Mouse (Mus musculus) heart, embryonic 11.5 days (tissue): ENCODE measurements at regions not wholly inside any gene's neighbourhood (a gene's known extent, or its start where the extent isn't known, plus 50 kb on each side); places are given as distances from the start of the nearest gene placed in this dataset.

ENCODE experiments used
- ATAC-seq: fragments of 200-750 bp; cut with Nextera tagmentation; replicated peaks from 2 replicates; pipeline ENCODE4 v1.8.0; 2017; ENCODE audit warnings: moderate library complexity; ENCODE audit not compliant: insufficient number of reproducible peaks, low FRiP score, low TSS enrichment
- H3K27ac ChIP-seq: fragments of 300-500 bp; sonication (generic); 2 replicates; pipeline ENCODE4 v1.5.1; 2014; ENCODE audit warnings: mild to moderate bottlenecking, low read depth, low read length
- H3K27me3 ChIP-seq: fragments of 300-500 bp; sonication (generic); 2 replicates; pipeline ENCODE4 v1.6.1; 2014; ENCODE audit warnings: mild to moderate bottlenecking, low read length, mixed read lengths; ENCODE audit not compliant: control insufficient read depth, insufficient read depth
- H3K36me3 ChIP-seq: fragments of 300-500 bp; sonication (generic); 2 replicates; pipeline ENCODE4 v1.6.1; 2014; ENCODE audit warnings: mild to moderate bottlenecking, low read length, moderate library complexity, mixed read lengths; ENCODE audit not compliant: control insufficient read depth, insufficient read depth
- H3K4me1 ChIP-seq: fragments of 300-500 bp; sonication (generic); 2 replicates; pipeline ENCODE4 v1.6.1; 2014; ENCODE audit warnings: low read length; ENCODE audit not compliant: control insufficient read depth, insufficient read depth
- H3K4me2 ChIP-seq: fragments of 300-500 bp; sonication (generic); 2 replicates; pipeline ENCODE4 v1.6.1; 2014; ENCODE audit warnings: mild to moderate bottlenecking, moderate library complexity
- H3K4me3 ChIP-seq: fragments of 300-500 bp; sonication (generic); 2 replicates; pipeline ENCODE4 v1.5.1; 2014; ENCODE audit warnings: low read depth, low read length
- H3K9ac ChIP-seq: fragments of 300-500 bp; sonication (generic); 2 replicates; pipeline ENCODE4 v1.6.1; 2014; ENCODE audit warnings: mild to moderate bottlenecking, low read depth, low read length, moderate library complexity
- H3K9me3 ChIP-seq: fragments of 300-500 bp; sonication (generic); replicated peaks from 2 replicates; pipeline ENCODE4 v1.6.1; 2016; ENCODE audit warnings: low read length; ENCODE audit not compliant: control insufficient read depth
- WGBS: fragments of 180-500 bp; shearing (Covaris S2); extraction: QIAGEN DNeasy Blood & Tissue Kit; methylation state at CpG from one replicate; pipeline ENCODE4 v1.1.7; 2014; ENCODE audit not compliant: insufficient replicate concordance; 5-methylcytosine and 5-hydroxymethylcytosine counted together

GRCm38 (mm10) chr8:56884195-56884594 lies 333.3 kb downstream of the Fbxo8 start:
- Histone ChIP-seq H3K9ac (no peak overlapping the region), H3K4me3 (no peak overlapping the region), H3K27me3 (no peaks in the 10 kb centered on the region), H3K9me3 (no peaks in the 10 kb centered on the region), H3K4me2 (no peak overlapping the region), H3K27ac (no peak overlapping the region; the same call in 1 of the 2 replicates), H3K36me3 (no peaks in the 10 kb centered on the region), H3K4me1 (peaks cover 4% of the 10 kb centered on the region; the same call in 1 of the 2 replicates)
- WGBS = 6% methylated on average over 1 of the region's 1 CpGs
- no peak for ATAC-seq

- no peak overlapping the region for H3K9ac ChIP-seq
- no peaks in the 10 kb centered on the region for H3K4me1 ChIP-seq
- no peaks in the 10 kb centered on the region for H3K27me3 ChIP-seq
- 38% methylated on average over 3 of the region's 3 CpGs for WGBS
- H3K27ac ChIP-seq = 0 out of 2 replicates have a peak overlapping the region, but pooled peaks have one; percentile 3
- H3K36me3 ChIP-seq = no peaks in the 10 kb centered on the region
- no peak for ATAC-seq
- H3K9me3 ChIP-seq = no peaks in the 10 kb centered on the region
- no peak overlapping the region for H3K4me3 ChIP-seq
- H3K4me2 ChIP-seq = no peak overlapping the region
Measured at GRCm38 (mm10) chr8:56893638-56894037, 342.7 kb downstream of the Fbxo8 start.

- H3K4me1 ChIP-seq = peaks cover 3% of the 10 kb centered on the region; the same call in 1 of the 2 replicates
- no peaks in the 10 kb centered on the region for H3K9me3 ChIP-seq
- H3K4me2 ChIP-seq = no peak overlapping the region
- no peak overlapping the region for H3K4me3 ChIP-seq
- no peak overlapping the region for H3K27ac ChIP-seq
- H3K9ac ChIP-seq = no peak overlapping the region
- 71% methylated on average over 5 of the region's 5 CpGs for WGBS
- ATAC-seq = no peak
- no peaks in the 10 kb centered on the region for H3K27me3 ChIP-seq
- H3K36me3 ChIP-seq = no peaks in the 10 kb centered on the region
Measured at GRCm38 (mm10) chr8:56915362-56915761, 364.5 kb downstream of the Fbxo8 start.

- no peak for ATAC-seq
- no peak overlapping the region for H3K4me2 ChIP-seq
- H3K9ac ChIP-seq = no peak overlapping the region
- H3K4me3 ChIP-seq = no peak overlapping the region
- peaks cover 3% of the 10 kb centered on the region; the same call in 1 of the 2 replicates for H3K4me1 ChIP-seq
- no peaks in the 10 kb centered on the region for H3K36me3 ChIP-seq
- H3K9me3 ChIP-seq = no peaks in the 10 kb centered on the region
- 87% methylated on average over 5 of the region's 5 CpGs for WGBS
- H3K27ac ChIP-seq = no peak overlapping the region
- no peaks in the 10 kb centered on the region for H3K27me3 ChIP-seq
Measured at GRCm38 (mm10) chr8:56915989-56916388, 365.1 kb downstream of the Fbxo8 start.

- Histone ChIP-seq H3K4me3 (no peak overlapping the region), H3K9me3 (no peaks in the 10 kb centered on the region), H3K4me2 (peak overlapping the region; percentile 27), H3K27me3 (no peaks in the 10 kb centered on the region), H3K36me3 (no peaks in the 10 kb centered on the region), H3K9ac (no peak overlapping the region), H3K27ac (0 out of 2 replicates have a peak overlapping the region, but pooled peaks have one; percentile 50), H3K4me1 (peaks cover 13% of the 10 kb centered on the region)
- 2% methylated on average over 1 of the region's 1 CpGs for WGBS
- peak; percentile 76 for ATAC-seq
Measured at GRCm38 (mm10) chr8:56924724-56925123, 373.8 kb downstream of the Fbxo8 start.

- ATAC-seq = 0 out of 2 replicates have a peak, but pooled peaks have one; percentile 69
- H3K4me3 ChIP-seq = no peak overlapping the region
- H3K9me3 ChIP-seq = no peaks in the 10 kb centered on the region
- H3K4me1 ChIP-seq = peaks cover 19% of the 10 kb centered on the region
- no peak overlapping the region for H3K27ac ChIP-seq
- no peaks in the 10 kb centered on the region for H3K27me3 ChIP-seq
- 70% methylated on average over 1 of the region's 1 CpGs for WGBS
- H3K4me2 ChIP-seq = no peak overlapping the region
- no peak overlapping the region for H3K9ac ChIP-seq
- no peaks in the 10 kb centered on the region for H3K36me3 ChIP-seq
Measured at GRCm38 (mm10) chr8:56927166-56927565, 376.3 kb downstream of the Fbxo8 start.

GRCm38 (mm10) chr8:56929076-56929475 lies 378.2 kb downstream of the Fbxo8 start:
- no peak overlapping the region for H3K4me2 ChIP-seq
- H3K9me3 ChIP-seq = no peaks in the 10 kb centered on the region
- no peak overlapping the region for H3K4me3 ChIP-seq
- ATAC-seq = no peak
- no peak overlapping the region for H3K27ac ChIP-seq
- peaks cover 24% of the 10 kb centered on the region for H3K4me1 ChIP-seq
- H3K9ac ChIP-seq = no peak overlapping the region
- H3K36me3 ChIP-seq = no peaks in the 10 kb centered on the region
- no peaks in the 10 kb centered on the region for H3K27me3 ChIP-seq
- WGBS = 81% methylated on average over 6 of the region's 6 CpGs

- Histone ChIP-seq H3K4me2 (peak overlapping the region; percentile 42), H3K9ac (0 out of 2 replicates have a peak overlapping the region, but pooled peaks have one; percentile 3), H3K27ac (no peak overlapping the region)
Measured at GRCm38 (mm10) chr8:56932421-56932820, 381.5 kb downstream of the Fbxo8 start.

GRCm38 (mm10) chr8:56962186-56962585 lies 358.6 kb upstream of the Hand2 start:
- WGBS = 54% methylated on average over 7 of the region's 7 CpGs
- no peaks in the 10 kb centered on the region; the same call in 1 of the 2 replicates for H3K4me1 ChIP-seq
- ATAC-seq = no peak
- no peak overlapping the region for H3K4me2 ChIP-seq
- H3K9ac ChIP-seq = no peak overlapping the region
- H3K27ac ChIP-seq = no peak overlapping the region
- H3K36me3 ChIP-seq = no peaks in the 10 kb centered on the region
- no peak overlapping the region for H3K4me3 ChIP-seq
- no peaks in the 10 kb centered on the region for H3K27me3 ChIP-seq
- no peaks in the 10 kb centered on the region for H3K9me3 ChIP-seq

More at GRCm38 (mm10) chr8:56932421-56932820, 381.5 kb downstream of the Fbxo8 start:
- Histone ChIP-seq H3K4me3 (no peak overlapping the region), H3K36me3 (no peaks in the 10 kb centered on the region), H3K9me3 (no peaks in the 10 kb centered on the region), H3K4me1 (peaks cover 17% of the 10 kb centered on the region), H3K27me3 (no peaks in the 10 kb centered on the region)
- no peak for ATAC-seq
- 33% methylated on average over 6 of the region's 6 CpGs for WGBS
